Mouse (Mus musculus) kidney, embryonic 16.5 days (tissue): ENCODE data around the gene Slc38a8. TPM values are rescaled to one million over a fixed set of nuclear protein-coding genes. Genes with fewer than 3 reads are reported as not detected.

Experiments
- ATAC-seq: fragments of 200-750 bp; cut with Nextera tagmentation; 2 replicates; pipeline ENCODE4 v1.8.0; 2017; ENCODE audit warnings: moderate TSS enrichment; ENCODE audit not compliant: low FRiP score, low TSS enrichment
- H3K27ac ChIP-seq: fragments of 300-500 bp; sonication (generic); 2 replicates; pipeline ENCODE4 v1.5.1; 2014; ENCODE audit warnings: low read length
- H3K27me3 ChIP-seq: fragments of 300-500 bp; sonication (generic); 2 replicates; pipeline ENCODE4 v1.6.1; 2014; ENCODE audit warnings: low read length, control low read depth, mixed read lengths; ENCODE audit not compliant: insufficient read depth
- H3K36me3 ChIP-seq: fragments of 300-500 bp; sonication (generic); 2 replicates; pipeline ENCODE4 v1.6.1; 2014; ENCODE audit warnings: low read length, control low read depth, mixed read lengths; ENCODE audit not compliant: insufficient read depth
- H3K4me1 ChIP-seq: fragments of 300-500 bp; sonication (generic); 2 replicates; pipeline ENCODE4 v1.6.1; 2014; ENCODE audit warnings: low read length, control low read depth, mixed read lengths; ENCODE audit not compliant: insufficient read depth
- H3K4me2 ChIP-seq: fragments of 300-500 bp; sonication (generic); replicated peaks from 2 replicates; pipeline ENCODE4 v1.6.1; 2014; ENCODE audit warnings: low read depth, low read length
- H3K4me3 ChIP-seq: fragments of 300-500 bp; sonication (generic); 2 replicates; pipeline ENCODE4 v1.5.1; 2014; ENCODE audit warnings: mild to moderate bottlenecking, low read length
- H3K9ac ChIP-seq: fragments of 300-500 bp; sonication (generic); replicated peaks from 2 replicates; pipeline ENCODE4 v1.6.1; 2014; ENCODE audit warnings: low read length
- H3K9me3 ChIP-seq: fragments of 300-500 bp; sonication (generic); 2 replicates; pipeline ENCODE4 v1.6.1; 2016; ENCODE audit warnings: low read length, control low read depth
- WGBS: fragments of 180-500 bp; shearing (Covaris S2); extraction: QIAGEN DNeasy Blood & Tissue Kit; methylation state at CpG from one replicate; pipeline ENCODE4 v1.1.7; 2014; 5-methylcytosine and 5-hydroxymethylcytosine counted together
- polyA plus RNA-seq: library from polyadenylated mRNA; unstranded; fragments of >200 nt; fragmentation: Nextera tagmentation; extraction: Ambion mirVana; gene quantifications from 2 replicates; pipeline ENCODE4 v1.2.1, GENCODE M21; 2015

Slc38a8 gene
- polyA plus RNA-seq, 1 experiment from 2014 or later = not detected

- no peak overlapping the region for H3K27ac ChIP-seq
- H3K9me3 ChIP-seq = no peaks in the 10 kb centered on the region
- WGBS = 46% methylated on average over 9 of the region's 9 CpGs
- H3K4me1 ChIP-seq = peaks cover 28% of the 10 kb centered on the region
- ATAC-seq = no peak
- no peak overlapping the region for H3K4me3 ChIP-seq
- H3K9ac ChIP-seq = no peak overlapping the region
- no peak overlapping the region for H3K4me2 ChIP-seq
- H3K36me3 ChIP-seq = no peaks in the 10 kb centered on the region
- 0 out of 2 replicates have a peak, but pooled peaks cover 5% of the 10 kb centered on the region for H3K27me3 ChIP-seq
These were observed 40.1 kb downstream of the Slc38a8 start for GRCm38 (mm10) chr8:119461356-119461755.

GRCm38 (mm10) chr8:119459724-119460123 lies 41.8 kb downstream of the Slc38a8 start:
- Histone ChIP-seq H3K27me3 (no peaks in the 10 kb centered on the region), H3K9ac (0 out of 2 replicates have a peak overlapping the region, but pooled peaks have one; percentile 2)

GRCm38 (mm10) chr8:119456045-119456444 lies 45.5 kb downstream of the Slc38a8 start:
- no peak overlapping the region for H3K9ac ChIP-seq
- 74% methylated on average over 5 of the region's 5 CpGs for WGBS

More at GRCm38 (mm10) chr8:119459724-119460123, 41.8 kb downstream of the Slc38a8 start:
- no peak for ATAC-seq
- Histone ChIP-seq H3K4me2 (no peak overlapping the region), H3K4me1 (peaks cover 15% of the 10 kb centered on the region), H3K27ac (no peak overlapping the region), H3K9me3 (no peaks in the 10 kb centered on the region), H3K4me3 (no peak overlapping the region), H3K36me3 (no peaks in the 10 kb centered on the region)
- 28% methylated on average over 16 of the region's 16 CpGs for WGBS

GRCm38 (mm10) chr8:119452919-119453318 lies 48.6 kb downstream of the Slc38a8 start:
- H3K36me3 ChIP-seq = no peaks in the 10 kb centered on the region
- 81% methylated on average over 5 of the region's 5 CpGs for WGBS
- H3K9ac ChIP-seq = no peak overlapping the region
- 0 out of 2 replicates have a peak, but pooled peaks cover 3% of the 10 kb centered on the region for H3K4me1 ChIP-seq
- ATAC-seq = no peak
- no peak overlapping the region for H3K4me3 ChIP-seq
- no peaks in the 10 kb centered on the region for H3K9me3 ChIP-seq
- no peak overlapping the region for H3K4me2 ChIP-seq
- H3K27ac ChIP-seq = no peak overlapping the region
- peaks cover 11% of the 10 kb centered on the region for H3K27me3 ChIP-seq

More at GRCm38 (mm10) chr8:119456045-119456444, 45.5 kb downstream of the Slc38a8 start:
- no peak for ATAC-seq
- Histone ChIP-seq H3K4me3 (no peak overlapping the region), H3K9me3 (no peaks in the 10 kb centered on the region), H3K4me1 (peaks cover 7% of the 10 kb centered on the region; the same call in 1 of the 2 replicates), H3K4me2 (no peak overlapping the region), H3K27ac (no peak overlapping the region), H3K36me3 (no peaks in the 10 kb centered on the region), H3K27me3 (no peaks in the 10 kb centered on the region)

GRCm38 (mm10) chr8:119451131-119451530 lies 50.4 kb downstream of the Slc38a8 start:
- H3K4me3 ChIP-seq = no peak overlapping the region
- 0 out of 2 replicates have a peak, but pooled peaks cover 9% of the 10 kb centered on the region for H3K4me1 ChIP-seq
- H3K27ac ChIP-seq = no peak overlapping the region
- no peak overlapping the region for H3K4me2 ChIP-seq
- H3K36me3 ChIP-seq = no peaks in the 10 kb centered on the region
- H3K9me3 ChIP-seq = no peaks in the 10 kb centered on the region
- 93% methylated on average over 4 of the region's 4 CpGs for WGBS
- peaks cover 21% of the 10 kb centered on the region for H3K27me3 ChIP-seq
- no peak for ATAC-seq
- no peak overlapping the region for H3K9ac ChIP-seq

- Histone ChIP-seq H3K9me3 (no peaks in the 10 kb centered on the region), H3K36me3 (no peaks in the 10 kb centered on the region), H3K4me2 (no peak overlapping the region), H3K9ac (no peak overlapping the region), H3K27ac (no peak overlapping the region), H3K4me3 (no peak overlapping the region), H3K27me3 (peaks cover 21% of the 10 kb centered on the region), H3K4me1 (0 out of 2 replicates have a peak, but pooled peaks cover 6% of the 10 kb centered on the region)
- no peak for ATAC-seq
- WGBS = 76% methylated on average over 12 of the region's 12 CpGs
These were observed 51.9 kb downstream of the Slc38a8 start for GRCm38 (mm10) chr8:119449627-119450026.

- Histone ChIP-seq H3K4me3 (peak overlapping the region; percentile 68), H3K9me3 (no peaks in the 10 kb centered on the region), H3K4me1 (0 out of 2 replicates have a peak, but pooled peaks cover 6% of the 10 kb centered on the region), H3K27me3 (peaks cover 21% of the 10 kb centered on the region), H3K36me3 (no peaks in the 10 kb centered on the region), H3K4me2 (peak overlapping the region; percentile 99), H3K9ac (no peak overlapping the region), H3K27ac (no peak overlapping the region)
- ATAC-seq = no peak
- 2% methylated on average over 17 of the region's 17 CpGs for WGBS
These were observed 53.7 kb downstream of the Slc38a8 start for GRCm38 (mm10) chr8:119447781-119448170.

- no peaks in the 10 kb centered on the region for H3K9me3 ChIP-seq
- peak overlapping the region; percentile 69 for H3K9ac ChIP-seq
- peak; percentile 29 for ATAC-seq
- peak overlapping the region; percentile 68 for H3K4me3 ChIP-seq
- peak overlapping the region; percentile 99 for H3K4me2 ChIP-seq
- no peaks in the 10 kb centered on the region for H3K36me3 ChIP-seq
- H3K27me3 ChIP-seq = peaks cover 21% of the 10 kb centered on the region
- WGBS = 1% methylated on average over 43 of the region's 80 CpGs
- 0 out of 2 replicates have a peak, but pooled peaks cover 6% of the 10 kb centered on the region for H3K4me1 ChIP-seq
- H3K27ac ChIP-seq = no peak overlapping the region
These were observed 54.3 kb downstream of the Slc38a8 start for GRCm38 (mm10) chr8:119446990-119447780.

GRCm38 (mm10) chr8:119446211-119446989 lies 55.1 kb downstream of the Slc38a8 start, which contains the start of gene Necab2:
Gene Necab2, plus strand, starts transcription at chr8:119446719.
- Histone ChIP-seq H3K27me3 (peaks cover 21% of the 10 kb centered on the region), H3K36me3 (no peaks in the 10 kb centered on the region), H3K9ac (peak within 1 kb of the TSS; percentile 69), H3K4me1 (0 out of 2 replicates have a peak, but pooled peaks cover 6% of the 10 kb centered on the region), H3K9me3 (no peaks in the 10 kb centered on the region), H3K4me2 (peak within 1 kb of the TSS; percentile 99), H3K27ac (no peak within 1 kb of the TSS), H3K4me3 (peak within 1 kb of the TSS; percentile 68)
- peak; percentile 63 for ATAC-seq
- 3% methylated on average over 44 of the region's 52 CpGs for WGBS
